Mouse (Mus musculus): ENCODE measurements around the gene Pitx1.

DNA sequence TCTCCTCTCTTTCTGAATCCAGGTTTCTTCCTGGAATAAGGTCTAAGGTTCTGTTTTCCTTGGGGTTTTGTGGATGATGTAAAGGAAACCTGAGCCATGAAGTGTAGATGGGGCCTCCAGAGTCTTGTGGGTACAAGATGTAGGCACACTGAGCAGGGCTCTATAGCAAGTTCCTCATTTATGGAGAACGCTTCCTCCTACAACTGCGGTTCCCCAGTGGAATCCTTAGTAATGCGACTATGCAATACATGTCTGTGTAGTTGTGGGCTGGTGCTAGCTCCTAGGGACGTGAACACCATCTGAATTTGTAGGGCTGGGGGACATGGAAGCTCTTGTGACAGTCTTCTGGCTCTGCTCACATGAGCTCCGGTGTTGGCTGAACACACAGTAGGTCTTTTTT lies 22.5 kb upstream of the Pitx1 start:
- TF ChIP-seq GATA1 (IDR thresholded peaks at IDR 0.05; ENCODE audit: borderline replicate concordance, low read length) (no peak), FLI1 (IDR thresholded peaks at IDR 0.05; ENCODE audit: low read length) (no peak)

Data from megakaryocyte, embryonic 14.5 days (primary cell).